Mouse (Mus musculus) 416B (cell line): Measurements from ENCODE around the gene Cdh23.
A peak's percentile ranks its signal among the peaks of the same experiment; 100 is the strongest.

Experiments
- DNase-seq: peaks from one replicate; pipeline ENCODE4 v3.0.0; 2011; ENCODE audit warnings: low read depth

The Cdh23 gene

GRCm38 (mm10) chr10:60577920-60578737 lies 118.2 kb downstream of the Cdh23 start:
- peak; percentile 50 for DNase-seq

DNA sequence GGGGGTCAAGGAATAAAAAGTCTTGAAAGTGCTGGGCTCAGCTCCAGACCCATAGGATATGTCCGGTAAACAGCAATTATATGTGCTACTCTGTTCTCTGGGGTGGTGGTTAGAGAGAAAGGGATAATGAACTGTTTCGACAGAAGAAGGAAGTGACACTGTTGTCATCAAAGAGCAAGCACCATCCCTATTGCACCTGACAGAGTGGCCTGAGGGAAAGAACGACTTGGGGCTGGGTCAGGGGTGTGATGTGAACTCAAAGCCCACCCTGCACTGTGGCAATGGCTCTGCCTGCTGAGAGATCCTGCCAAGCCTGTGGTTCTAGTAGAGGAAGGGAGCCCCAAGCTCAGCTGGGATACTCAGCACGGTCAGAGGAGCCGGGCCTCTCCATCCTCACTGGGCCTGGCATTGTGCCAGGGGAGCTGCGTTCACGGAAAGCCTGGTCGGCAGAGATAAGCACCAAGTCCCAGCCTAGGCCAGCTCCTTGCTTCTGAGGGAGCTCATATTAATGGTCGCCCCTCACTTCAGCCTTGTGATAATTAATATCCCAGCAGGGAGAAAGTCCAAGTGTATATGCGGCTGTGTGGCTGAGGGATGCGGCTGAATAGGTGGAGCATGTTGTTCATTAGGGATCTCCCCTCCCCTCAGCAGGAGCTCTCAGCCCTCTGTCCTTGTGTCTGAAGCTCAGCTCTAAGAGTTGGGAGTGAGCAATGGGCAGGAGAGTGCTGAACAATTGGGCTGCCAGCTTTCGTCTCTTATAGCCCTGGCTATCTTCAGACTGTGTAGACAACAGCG lies 119.0 kb downstream of the Cdh23 start:
- peak; percentile 97 for DNase-seq

GRCm38 (mm10) chr10:60574851-60575250 lies 121.4 kb downstream of the Cdh23 start:
- DNase-seq = peak; percentile 92

DNA sequence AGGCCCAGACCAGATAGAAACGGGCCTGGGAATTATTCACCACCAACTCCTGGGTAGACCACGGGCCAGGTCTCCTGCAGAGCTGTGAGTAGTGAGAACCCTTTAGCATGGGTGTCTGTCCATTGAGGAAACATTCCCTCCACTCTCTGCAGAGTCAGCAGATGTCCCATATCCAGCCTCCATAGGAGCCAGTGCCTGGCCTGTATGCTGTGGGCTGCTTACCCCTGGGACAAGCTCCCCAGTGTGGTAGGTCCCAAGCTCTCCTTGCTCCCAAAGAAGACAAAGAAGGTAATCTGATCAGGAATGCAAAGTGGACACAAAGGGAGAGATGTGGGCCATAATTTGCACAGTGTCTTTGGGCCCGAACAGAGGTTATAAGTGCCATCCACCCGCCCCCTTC lies 124.8 kb downstream of the Cdh23 start:
- no peak for DNase-seq

DNA sequence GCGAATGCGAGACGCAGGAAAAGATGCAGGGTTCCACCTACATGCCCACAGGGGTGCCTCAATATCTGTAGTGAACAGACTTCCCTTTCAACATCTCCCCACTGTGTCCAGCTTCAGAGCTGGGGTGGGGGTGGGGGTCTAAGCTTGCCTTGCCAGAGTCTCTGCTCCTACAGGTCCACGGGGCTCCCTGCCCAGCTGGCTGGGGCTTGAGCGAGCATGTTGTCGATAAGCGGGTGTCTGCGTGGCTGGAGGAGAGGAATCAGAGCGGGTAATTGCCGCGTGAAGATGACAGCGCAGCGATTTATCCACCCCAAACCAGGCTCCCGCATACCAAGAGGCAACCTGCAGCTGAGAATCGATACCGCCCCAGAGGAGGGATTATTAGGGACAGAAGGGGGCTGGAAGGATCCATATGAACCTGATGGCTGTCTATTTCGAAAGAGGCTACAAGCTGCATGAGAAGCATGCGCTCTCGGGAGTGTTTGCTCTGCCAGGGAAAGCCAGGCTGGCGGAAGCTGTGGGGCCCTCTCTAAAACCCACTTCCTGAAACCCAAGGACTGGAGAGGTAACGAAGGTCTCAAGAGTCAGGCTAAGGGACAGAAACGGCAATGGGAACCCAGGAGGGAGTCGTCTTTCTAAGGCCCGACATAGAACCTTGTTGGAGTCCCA lies 129.8 kb downstream of the Cdh23 start:
- DNase-seq = peak; percentile 94

GRCm38 (mm10) chr10:60564136-60564535 lies 132.2 kb downstream of the Cdh23 start:
- DNase-seq = no peak

GRCm38 (mm10) chr10:60562946-60563345 lies 133.3 kb downstream of the Cdh23 start:
- no peak for DNase-seq

- no peak for DNase-seq
Measured at GRCm38 (mm10) chr10:60558491-60558927, 137.8 kb downstream of the Cdh23 start.

DNA sequence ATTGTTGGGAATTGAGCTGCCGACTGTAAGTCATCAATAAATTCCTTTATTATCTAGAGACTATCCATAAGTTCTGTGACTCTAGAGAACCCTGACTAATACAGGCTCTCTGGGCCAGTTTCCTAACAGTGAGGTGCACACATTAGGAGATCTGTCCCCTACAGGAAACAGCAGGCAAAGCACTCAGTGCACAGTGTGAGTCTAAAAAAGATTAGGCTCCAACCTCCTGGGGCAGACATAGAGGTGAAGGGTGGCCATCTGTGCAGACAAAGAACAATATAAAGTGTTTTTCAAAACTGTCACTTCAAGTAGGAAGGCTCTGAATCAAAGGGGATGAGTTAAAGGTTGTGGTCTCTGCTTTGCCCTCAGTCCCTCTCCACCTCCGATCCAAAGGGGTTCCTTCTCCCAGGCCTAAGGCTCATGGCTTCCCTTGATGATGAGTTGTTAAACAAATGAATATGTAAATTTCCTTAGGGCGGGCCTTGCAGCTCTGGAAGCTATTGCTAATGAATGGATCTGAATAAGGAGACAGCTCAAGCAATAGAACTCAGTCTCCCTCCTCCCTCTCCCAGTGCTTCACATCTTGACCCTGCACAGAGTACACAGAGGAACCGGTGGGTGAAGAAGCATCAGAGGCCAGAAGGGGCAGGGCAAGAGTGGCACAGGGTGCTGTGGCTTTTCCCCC lies 143.2 kb downstream of the Cdh23 start:
- DNase-seq = no peak

GRCm38 (mm10) chr10:60539164-60539914 lies 157.0 kb downstream of the Cdh23 start:
- peak; percentile 44 for DNase-seq

GRCm38 (mm10) chr10:60536098-60536811 lies 160.0 kb downstream of the Cdh23 start:
- peak; percentile 8 for DNase-seq

GRCm38 (mm10) chr10:60532502-60532901 lies 163.8 kb downstream of the Cdh23 start:
- no peak for DNase-seq

DNA sequence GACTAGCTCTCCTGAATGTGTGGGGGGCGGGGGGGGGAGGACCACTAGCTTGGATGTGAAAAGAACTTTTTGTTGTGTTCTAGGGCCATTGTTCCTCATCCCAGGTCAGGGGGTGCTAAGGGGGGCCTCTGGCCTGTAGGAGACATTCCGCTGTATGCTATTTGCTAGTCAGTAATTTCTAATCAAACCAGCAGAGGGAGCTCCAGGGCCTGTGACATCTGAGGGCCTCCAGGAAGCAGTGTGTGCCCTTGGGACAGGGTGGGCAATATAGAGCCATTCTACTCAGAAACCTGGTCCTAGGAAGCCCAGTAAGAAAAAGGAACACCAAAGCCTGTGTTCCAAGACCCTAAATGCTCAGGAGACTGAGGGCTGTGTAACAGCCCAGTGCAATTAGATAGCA lies 164.9 kb downstream of the Cdh23 start:
- peak; percentile 75 for DNase-seq

GRCm38 (mm10) chr10:60530633-60531032 lies 165.7 kb downstream of the Cdh23 start:
- peak; percentile 54 for DNase-seq

- DNase-seq = no peak
Measured at GRCm38 (mm10) chr10:60527949-60528348, 168.3 kb downstream of the Cdh23 start.

GRCm38 (mm10) chr10:60525081-60525480 lies 171.2 kb downstream of the Cdh23 start:
- DNase-seq = no peak

DNA sequence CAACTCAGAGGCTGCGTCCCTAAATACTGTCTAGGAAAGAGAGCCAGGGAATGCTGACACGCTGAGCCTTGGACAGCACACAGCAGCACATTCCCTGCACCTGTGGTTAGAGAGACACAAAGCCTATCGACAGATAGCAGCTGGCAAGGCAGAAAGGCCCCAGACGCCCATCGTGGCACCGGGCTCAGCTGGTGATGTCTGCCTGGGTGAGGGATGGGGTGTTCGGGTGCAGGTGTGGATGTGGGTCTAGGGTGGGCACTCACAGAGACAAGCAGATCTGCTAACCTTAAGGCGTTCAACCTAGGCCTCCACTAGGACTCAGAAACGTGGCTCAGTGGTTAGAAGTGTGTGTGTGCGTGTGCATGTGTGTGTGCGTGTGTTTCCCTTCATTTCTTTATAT lies 180.0 kb downstream of the Cdh23 start:
- DNase-seq = no peak

DNA sequence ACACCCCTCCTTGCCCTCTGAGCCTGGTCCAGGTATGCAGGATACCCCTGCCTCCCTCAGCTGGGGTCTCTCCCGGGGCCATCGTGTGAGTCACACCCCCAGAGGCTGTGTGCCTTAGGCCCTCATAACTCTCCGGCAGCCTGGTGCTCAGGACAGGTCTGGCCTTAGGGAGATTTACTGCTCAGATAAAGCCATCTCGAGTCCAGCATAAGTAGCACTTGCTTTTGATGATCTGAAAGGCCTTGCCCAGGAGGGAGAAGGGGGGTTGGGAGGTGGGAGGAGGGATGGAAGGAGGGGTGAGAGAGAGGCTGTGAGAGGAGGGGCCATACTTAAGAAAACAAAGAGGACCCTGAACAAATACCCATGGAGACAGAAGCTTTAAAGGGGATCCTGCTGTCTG lies 197.8 kb downstream of the Cdh23 start:
- no peak for DNase-seq

DNA sequence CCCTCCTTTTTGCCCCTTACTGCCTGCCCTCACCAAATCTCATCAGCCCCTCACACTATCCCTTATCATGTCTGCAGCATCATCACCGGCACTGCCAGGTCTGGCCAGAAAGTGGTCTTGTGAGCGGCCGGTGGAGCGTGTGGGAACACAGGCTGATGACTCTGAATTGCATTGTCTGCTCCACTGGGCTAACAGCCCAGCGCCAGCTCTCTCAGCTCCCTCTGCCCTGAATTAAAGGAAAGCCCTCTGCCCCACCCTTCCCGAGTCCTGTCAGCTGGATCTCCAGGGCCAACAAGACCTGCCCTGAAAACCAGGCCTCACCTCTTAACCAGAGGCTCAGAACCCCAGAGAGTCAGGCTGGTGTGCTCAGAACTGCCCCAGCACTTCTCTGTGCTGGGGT lies 201.2 kb downstream of the Cdh23 start:
- no peak for DNase-seq

- no peak for DNase-seq
Measured at GRCm38 (mm10) chr10:60491538-60491937, 204.8 kb downstream of the Cdh23 start.

DNA sequence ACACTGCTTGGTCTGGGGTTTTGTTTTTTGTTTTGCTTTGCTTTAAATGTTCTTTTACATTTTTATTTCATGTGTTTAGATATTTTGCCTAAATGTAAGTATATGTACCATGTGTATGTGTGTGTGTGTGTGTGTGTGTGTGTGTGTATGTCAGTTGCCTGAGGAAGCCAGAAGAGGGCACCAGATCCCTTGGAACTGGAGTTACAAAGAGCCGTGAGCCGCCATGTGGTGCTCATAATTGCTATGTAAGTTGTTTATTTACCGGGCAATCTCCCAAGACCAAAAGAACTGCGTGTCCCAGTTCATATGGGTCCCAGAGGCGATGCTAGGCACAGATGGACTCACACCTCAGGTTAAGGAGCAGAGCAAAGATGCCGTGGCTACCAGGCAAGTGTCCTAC lies 214.9 kb downstream of the Cdh23 start:
- DNase-seq = no peak
